Mouse (Mus musculus): ENCODE data around the gene Slk. TPM values are rescaled to one million over a fixed set of nuclear protein-coding genes. Genes with fewer than 3 reads are reported as not detected.
"Not testable (repeated sequence)": the region's sequence is repeated elsewhere in the genome, so short reads cannot be mapped to it uniquely, and the experiment has no call there.

Slk gene
- polyA plus RNA-seq, 1 experiment = 16.3 TPM

- no peak overlapping the region for H3K27ac ChIP-seq (replicated peaks; ENCODE audit: low read depth, low read length)
Observed at GRCm38 (mm10) chr19:47559751-47560512, 19.5 kb upstream of the Slk start.

GRCm38 (mm10) chr19:47560544-47561161 lies 18.8 kb upstream of the Slk start:
- no peak overlapping the region for H3K27ac ChIP-seq (replicated peaks; ENCODE audit: low read depth, low read length)
- H3K4me3 ChIP-seq (ENCODE audit: insufficient read depth, low read depth, low read length) = no peak overlapping the region
- H3K4me1 ChIP-seq (ENCODE audit: control insufficient read depth, insufficient read depth, insufficient read length, low read length) = no peaks in the 10 kb centered on the region

More at GRCm38 (mm10) chr19:47559751-47560512, 19.5 kb upstream of the Slk start:
- Histone ChIP-seq H3K4me1 (ENCODE audit: control insufficient read depth, insufficient read depth, insufficient read length, low read length) (no peaks in the 10 kb centered on the region), H3K4me3 (ENCODE audit: insufficient read depth, low read depth, low read length) (no peak overlapping the region)

- no peak overlapping the region for H3K4me3 ChIP-seq (ENCODE audit: insufficient read depth, low read depth, low read length)
- H3K4me1 ChIP-seq (ENCODE audit: control insufficient read depth, insufficient read depth, insufficient read length, low read length) = no peaks in the 10 kb centered on the region
- no peak overlapping the region for H3K27ac ChIP-seq (replicated peaks; ENCODE audit: low read depth, low read length)
Observed at GRCm38 (mm10) chr19:47561996-47562441, 17.5 kb upstream of the Slk start.

- H3K27ac ChIP-seq (replicated peaks; ENCODE audit: low read depth, low read length) = no peak overlapping the region
- H3K4me3 ChIP-seq (ENCODE audit: insufficient read depth, low read depth, low read length) = no peak overlapping the region
- H3K4me1 ChIP-seq (ENCODE audit: control insufficient read depth, insufficient read depth, insufficient read length, low read length) = no peaks in the 10 kb centered on the region
Observed at GRCm38 (mm10) chr19:47563715-47564114, 15.8 kb upstream of the Slk start.

GRCm38 (mm10) chr19:47565031-47565654 lies 14.3 kb upstream of the Slk start:
- Histone ChIP-seq H3K4me3 (ENCODE audit: insufficient read depth, low read depth, low read length) (no peak overlapping the region), H3K27ac (replicated peaks; ENCODE audit: low read depth, low read length) (no peak overlapping the region), H3K4me1 (ENCODE audit: control insufficient read depth, insufficient read depth, insufficient read length, low read length) (no peaks in the 10 kb centered on the region)

GRCm38 (mm10) chr19:47565994-47566393 lies 13.5 kb upstream of the Slk start:
- Histone ChIP-seq H3K27ac (replicated peaks; ENCODE audit: low read depth, low read length) (no peak overlapping the region), H3K4me3 (ENCODE audit: insufficient read depth, low read depth, low read length) (no peak overlapping the region), H3K4me1 (ENCODE audit: control insufficient read depth, insufficient read depth, insufficient read length, low read length) (no peaks in the 10 kb centered on the region)

GRCm38 (mm10) chr19:47570042-47570441 lies 9.4 kb upstream of the Slk start:
- H3K27ac ChIP-seq (replicated peaks; ENCODE audit: low read depth, low read length) = no peak overlapping the region
- no peaks in the 10 kb centered on the region for H3K4me1 ChIP-seq (ENCODE audit: control insufficient read depth, insufficient read depth, insufficient read length, low read length)
- no peak overlapping the region for H3K4me3 ChIP-seq (ENCODE audit: insufficient read depth, low read depth, low read length)

GRCm38 (mm10) chr19:47571981-47572380 lies 7.5 kb upstream of the Slk start:
- not testable (repeated sequence) for H3K4me3 ChIP-seq (ENCODE audit: insufficient read depth, low read depth, low read length); H3K27ac ChIP-seq (replicated peaks; ENCODE audit: low read depth, low read length); H3K4me1 ChIP-seq (ENCODE audit: control insufficient read depth, insufficient read depth, insufficient read length, low read length)

GRCm38 (mm10) chr19:47573718-47574117 lies 5.8 kb upstream of the Slk start:
- no peak overlapping the region for H3K27ac ChIP-seq (replicated peaks; ENCODE audit: low read depth, low read length)
- no peaks in the 10 kb centered on the region for H3K4me1 ChIP-seq (ENCODE audit: control insufficient read depth, insufficient read depth, insufficient read length, low read length)
- no peak overlapping the region for H3K4me3 ChIP-seq (ENCODE audit: insufficient read depth, low read depth, low read length)

- H3K4me3 ChIP-seq (ENCODE audit: insufficient read depth, low read depth, low read length) = peak overlapping the region; percentile 66
- H3K4me1 ChIP-seq (ENCODE audit: control insufficient read depth, insufficient read depth, insufficient read length, low read length) = peaks cover 7% of the 10 kb centered on the region
- peak overlapping the region; percentile 48; the same call in 1 of the 2 replicates for H3K27ac ChIP-seq (replicated peaks; ENCODE audit: low read depth, low read length)
Observed at GRCm38 (mm10) chr19:47578581-47579224, 775 bp upstream of the Slk start.

- peak overlapping the region; percentile 78 for H3K27ac ChIP-seq (replicated peaks; ENCODE audit: low read depth, low read length)
- peak overlapping the region; percentile 66 for H3K4me3 ChIP-seq (ENCODE audit: insufficient read depth, low read depth, low read length)
- H3K4me1 ChIP-seq (ENCODE audit: control insufficient read depth, insufficient read depth, insufficient read length, low read length) = peaks cover 7% of the 10 kb centered on the region
Observed at GRCm38 (mm10) chr19:47579788-47580631, 532 bp downstream of the Slk start.

- Histone ChIP-seq H3K4me1 (ENCODE audit: control insufficient read depth, insufficient read depth, insufficient read length, low read length) (peaks cover 10% of the 10 kb centered on the region), H3K4me3 (ENCODE audit: insufficient read depth, low read depth, low read length) (no peak overlapping the region), H3K27ac (replicated peaks; ENCODE audit: low read depth, low read length) (no peak overlapping the region)
Observed at GRCm38 (mm10) chr19:47585772-47586171, 6.3 kb downstream of the Slk start.

GRCm38 (mm10) chr19:47587009-47587408 lies 7.5 kb downstream of the Slk start:
- peaks cover 3% of the 10 kb centered on the region; the same call in 1 of the 2 replicates for H3K4me1 ChIP-seq (ENCODE audit: control insufficient read depth, insufficient read depth, insufficient read length, low read length)
- no peak overlapping the region for H3K4me3 ChIP-seq (ENCODE audit: insufficient read depth, low read depth, low read length)
- H3K27ac ChIP-seq (replicated peaks; ENCODE audit: low read depth, low read length) = no peak overlapping the region

- H3K4me1 ChIP-seq (ENCODE audit: control insufficient read depth, insufficient read depth, insufficient read length, low read length) = no peaks in the 10 kb centered on the region
- no peak overlapping the region for H3K27ac ChIP-seq (replicated peaks; ENCODE audit: low read depth, low read length)
- H3K4me3 ChIP-seq (ENCODE audit: insufficient read depth, low read depth, low read length) = no peak overlapping the region
Observed at GRCm38 (mm10) chr19:47608513-47608912, 29.0 kb downstream of the Slk start.

Measured in brown adipose tissue, adult 24 weeks (tissue).